Mouse (Mus musculus) hindbrain, embryonic 14.5 days (tissue): ENCODE measurements at regions not wholly inside any gene's neighbourhood (a gene's known extent, or its start where the extent isn't known, plus 50 kb on each side); places are given as distances from the start of the nearest gene placed in this dataset.

Experiments used
- ATAC-seq: fragments of 200-750 bp; cut with Nextera tagmentation; 2 replicates; pipeline ENCODE4 v1.8.0; 2017; ENCODE audit warnings: moderate number of reproducible peaks, mild to moderate bottlenecking, moderate TSS enrichment, moderate library complexity; ENCODE audit not compliant: low FRiP score
- DNase-seq: peaks from one replicate; pipeline ENCODE4 v3.0.0-alpha.2; 2015; ENCODE audit warnings: low spot score
- H3K27ac ChIP-seq: fragments of 300-500 bp; sonication (generic); 2 replicates; pipeline ENCODE4 v1.5.1; 2014; ENCODE audit warnings: mild to moderate bottlenecking, moderate library complexity
- H3K27me3 ChIP-seq: fragments of 300-500 bp; sonication (generic); 2 replicates; pipeline ENCODE4 v1.6.1; 2014; ENCODE audit warnings: mild to moderate bottlenecking, low read length, mixed read lengths; ENCODE audit not compliant: control insufficient read depth, insufficient read depth
- H3K36me3 ChIP-seq: fragments of 300-500 bp; sonication (generic); replicated peaks from 2 replicates; pipeline ENCODE4 v1.6.1; 2014; ENCODE audit not compliant: control insufficient read depth, insufficient read depth
- H3K4me1 ChIP-seq: fragments of 300-500 bp; sonication (generic); replicated peaks from 2 replicates; pipeline ENCODE4 v1.6.1; 2014; ENCODE audit warnings: antibody characterized with exemption, low read length, mixed read lengths; ENCODE audit not compliant: control insufficient read depth, insufficient read depth
- H3K4me2 ChIP-seq: fragments of 300-500 bp; sonication (generic); replicated peaks from 2 replicates; pipeline ENCODE4 v1.6.1; 2014; ENCODE audit warnings: mild to moderate bottlenecking, moderate library complexity
- H3K4me3 ChIP-seq: fragments of 300-500 bp; sonication (generic); replicated peaks from 2 replicates; pipeline ENCODE4 v1.5.1; 2014; ENCODE audit warnings: mild to moderate bottlenecking, low read length
- H3K9ac ChIP-seq: fragments of 300-500 bp; sonication (generic); 2 replicates; pipeline ENCODE4 v1.6.1; 2014
- H3K9me3 ChIP-seq: fragments of 300-500 bp; sonication (generic); 2 replicates; pipeline ENCODE4 v1.6.1; 2016; ENCODE audit warnings: low read length; ENCODE audit not compliant: control insufficient read depth
- WGBS: fragments of 180-500 bp; shearing (Covaris S2); extraction: QIAGEN DNeasy Blood & Tissue Kit; methylation state at CpG from one replicate; pipeline ENCODE4 v1.1.7; 2014; 5-methylcytosine and 5-hydroxymethylcytosine counted together

DNA sequence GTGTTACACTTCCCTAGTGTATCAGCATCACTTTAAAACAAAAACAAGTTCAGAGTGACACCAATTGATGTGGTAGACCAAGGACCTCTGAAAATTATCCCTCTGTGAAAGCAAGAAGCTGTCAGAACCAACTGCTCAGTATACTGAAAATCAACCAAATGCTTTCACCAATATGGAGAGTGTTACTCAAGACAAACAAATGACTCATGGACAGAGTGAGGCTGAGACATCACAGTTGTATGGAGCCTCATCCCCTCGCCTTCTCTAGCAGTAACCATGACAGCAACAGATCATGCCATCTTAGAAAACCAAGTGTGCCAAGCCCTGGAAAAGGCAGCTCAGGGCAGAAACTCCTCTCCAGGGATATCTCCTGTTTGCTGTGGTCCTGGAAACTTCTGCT is 267.3 kb upstream of the F930015N05Rik start:
- no peak for ATAC-seq
- Histone ChIP-seq H3K27me3 (no peaks in the 10 kb centered on the region), H3K9me3 (peaks cover 3% of the 10 kb centered on the region; the same call in 1 of the 2 replicates), H3K4me2 (no peak overlapping the region), H3K27ac (no peak overlapping the region), H3K36me3 (no peaks in the 10 kb centered on the region), H3K9ac (no peak overlapping the region), H3K4me1 (no peaks in the 10 kb centered on the region), H3K4me3 (no peak overlapping the region)
- DNase-seq, result no peak
- 81% methylated on average over 1 of the region's 1 CpGs for WGBS

DNA sequence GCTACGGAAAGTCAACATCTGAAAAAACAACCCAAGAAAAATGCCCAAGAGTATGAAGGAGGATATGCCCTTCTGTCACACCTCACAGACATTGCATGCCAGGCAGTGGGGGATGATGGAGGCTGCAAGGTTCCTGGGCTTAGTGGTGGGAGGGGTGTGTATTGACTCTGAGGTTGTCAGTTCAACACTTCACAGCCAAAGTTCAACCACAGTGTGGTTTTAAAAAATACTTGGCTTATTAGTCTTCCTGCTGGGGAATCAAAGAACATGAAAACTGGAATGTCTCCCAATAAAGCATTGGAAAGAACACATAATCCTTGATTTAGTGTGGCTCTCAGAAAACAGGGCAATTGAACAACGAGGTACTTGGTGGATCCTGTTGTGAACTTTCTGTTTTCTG is 267.0 kb upstream of the Elac2 start:
- WGBS, result 84% methylated on average over 2 of the region's 2 CpGs
- DNase-seq (no peak), ATAC-seq (no peak)
- Histone ChIP-seq H3K36me3 (no peaks in the 10 kb centered on the region), H3K4me2 (no peak overlapping the region), H3K9me3 (peaks cover 6% of the 10 kb centered on the region; the same call in 1 of the 2 replicates), H3K27ac (no peak overlapping the region), H3K27me3 (no peaks in the 10 kb centered on the region), H3K9ac (no peak overlapping the region), H3K4me3 (no peak overlapping the region), H3K4me1 (no peaks in the 10 kb centered on the region)

DNA sequence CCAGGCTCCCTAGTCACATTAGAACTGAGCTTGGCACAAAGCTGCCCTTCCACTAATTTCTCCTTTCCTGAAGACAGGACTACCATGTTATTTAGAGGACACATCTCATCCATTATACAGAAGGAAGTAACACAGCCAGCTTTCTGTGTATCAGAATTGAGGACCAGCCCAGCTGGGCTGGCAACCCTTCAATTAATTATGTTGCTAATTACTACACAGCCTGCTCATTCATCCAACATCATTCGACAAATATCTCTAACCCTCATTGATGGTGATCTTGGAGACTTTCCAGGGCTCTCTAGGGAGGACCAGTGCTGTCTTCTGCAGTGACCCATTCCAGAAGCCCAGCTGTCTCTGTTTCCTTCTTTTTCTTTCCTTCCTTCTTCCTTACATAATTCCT is 263.7 kb upstream of the Elac2 start:
- ATAC-seq (no peak), DNase-seq (peak; percentile 55)
- Histone ChIP-seq H3K4me3 (no peak overlapping the region), H3K27ac (no peak overlapping the region), H3K9ac (no peak overlapping the region), H3K4me2 (no peak overlapping the region), H3K9me3 (no peaks in the 10 kb centered on the region), H3K27me3 (0 out of 2 replicates have a peak, but pooled peaks cover 2% of the 10 kb centered on the region), H3K36me3 (no peaks in the 10 kb centered on the region), H3K4me1 (no peaks in the 10 kb centered on the region)
- 45% methylated on average over 1 of the region's 1 CpGs for WGBS

DNA sequence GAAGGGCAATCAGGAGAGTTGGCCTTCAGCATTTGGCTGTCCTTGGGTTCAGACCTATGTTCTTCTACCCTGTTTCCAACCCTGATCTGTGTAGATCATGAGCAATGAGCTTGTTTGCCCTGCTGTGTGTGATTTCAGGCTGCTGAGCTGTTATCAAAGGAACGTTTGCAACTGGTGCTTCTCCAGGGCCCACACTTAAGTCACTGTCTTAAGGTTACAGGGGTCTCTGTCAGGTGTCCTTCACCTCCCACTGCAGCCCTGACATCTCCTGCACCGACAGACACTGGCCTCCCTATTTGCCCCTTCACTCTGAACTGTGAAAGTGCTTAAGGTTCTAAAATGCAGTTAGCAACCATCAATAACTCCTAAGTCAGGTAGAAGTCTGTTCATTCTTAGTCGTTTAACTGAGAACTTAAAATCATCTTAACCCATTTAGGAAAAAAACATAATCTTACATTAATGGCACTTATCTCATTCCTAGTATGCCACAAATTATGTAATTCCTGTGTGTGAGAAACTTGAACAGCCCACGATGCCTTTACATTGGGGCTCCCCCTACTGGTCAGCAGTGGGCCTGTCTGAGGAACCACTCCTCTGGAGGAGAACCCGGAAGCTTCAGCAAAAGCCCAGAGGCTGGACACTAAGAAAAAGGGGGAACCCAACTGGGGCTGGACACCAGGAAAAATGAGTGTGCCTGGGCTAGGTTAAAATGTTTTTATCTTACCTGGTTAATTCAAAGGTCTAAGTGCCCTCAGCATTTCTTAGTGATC is 260.3 kb upstream of the Elac2 start:
- Histone ChIP-seq H3K27ac (no peak overlapping the region), H3K27me3 (0 out of 2 replicates have a peak, but pooled peaks cover 4% of the 10 kb centered on the region), H3K9me3 (no peaks in the 10 kb centered on the region), H3K9ac (no peak overlapping the region), H3K36me3 (no peaks in the 10 kb centered on the region), H3K4me3 (no peak overlapping the region), H3K4me1 (0 out of 2 replicates have a peak, but pooled peaks cover 5% of the 10 kb centered on the region), H3K4me2 (no peak overlapping the region)
- DNase-seq (peak; percentile 85), ATAC-seq (no peak)
- WGBS, result 21% methylated on average over 5 of the region's 5 CpGs

DNA sequence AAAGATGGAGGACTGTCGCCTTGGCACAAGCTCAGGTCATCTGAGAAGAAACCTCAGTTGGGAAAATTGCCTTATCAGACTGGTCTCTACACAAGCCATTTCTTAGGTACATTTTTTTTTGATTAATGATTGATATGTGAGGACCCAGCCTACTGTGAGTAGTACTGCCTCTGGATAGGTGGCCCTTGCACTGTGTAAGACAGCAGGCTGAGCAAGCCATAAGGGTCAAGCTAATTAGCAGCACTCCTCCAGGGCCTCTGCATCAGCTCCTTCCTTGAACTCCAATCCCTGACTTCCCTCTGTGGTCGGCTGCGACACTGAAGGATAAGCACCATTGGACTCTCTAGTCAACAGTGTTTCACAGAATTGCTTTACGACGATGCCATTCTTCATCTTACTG is 252.6 kb upstream of the Elac2 start:
- H3K4me3 ChIP-seq, result no peak overlapping the region
- no peaks in the 10 kb centered on the region for H3K27me3 ChIP-seq
- no peak overlapping the region for H3K27ac ChIP-seq
- H3K9ac ChIP-seq, result no peak overlapping the region
- no peaks in the 10 kb centered on the region for H3K36me3 ChIP-seq
- H3K4me2 ChIP-seq, result no peak overlapping the region
- ATAC-seq (no peak), DNase-seq (no peak)
- 0 out of 2 replicates have a peak, but pooled peaks cover 5% of the 10 kb centered on the region for H3K4me1 ChIP-seq
- H3K9me3 ChIP-seq, result no peaks in the 10 kb centered on the region
- WGBS, result 91% methylated on average over 5 of the region's 5 CpGs

DNA sequence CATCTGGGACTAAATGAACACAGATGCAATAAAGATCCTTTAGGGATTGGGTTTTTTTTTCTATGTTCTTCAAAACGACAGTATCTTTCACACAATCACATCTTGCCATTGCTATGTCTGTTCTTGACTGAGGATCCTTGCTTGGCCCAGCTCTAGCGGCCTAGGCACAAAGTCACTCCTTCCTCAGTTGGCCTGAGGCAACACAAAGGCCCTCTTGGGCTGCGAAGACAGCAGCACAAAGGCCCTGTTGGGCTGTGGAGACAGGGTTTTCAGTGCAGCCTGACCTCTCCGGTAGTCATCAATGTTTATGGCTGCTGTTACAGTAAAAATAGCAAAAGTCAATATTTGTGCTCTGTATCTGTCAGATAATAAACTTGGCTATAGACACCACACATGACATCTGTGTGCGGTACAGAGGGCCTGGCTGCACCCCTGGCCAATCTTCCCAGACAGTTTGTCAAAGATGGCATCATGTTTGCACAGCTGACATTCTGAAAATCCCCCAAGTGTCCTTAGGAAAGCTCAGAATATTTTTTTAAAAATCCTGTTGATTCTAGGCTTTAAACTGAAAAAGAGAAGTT is 250.9 kb upstream of the Elac2 start:
- H3K9me3 ChIP-seq, result no peaks in the 10 kb centered on the region
- WGBS, result 74% methylated on average over 5 of the region's 5 CpGs
- no peak overlapping the region for H3K4me2 ChIP-seq
- no peak for ATAC-seq
- DNase-seq, result no peak
- no peak overlapping the region for H3K27ac ChIP-seq
- no peaks in the 10 kb centered on the region for H3K36me3 ChIP-seq
- no peak overlapping the region for H3K4me3 ChIP-seq
- H3K4me1 ChIP-seq, result no peaks in the 10 kb centered on the region
- no peak overlapping the region for H3K9ac ChIP-seq
- no peaks in the 10 kb centered on the region for H3K27me3 ChIP-seq

DNA sequence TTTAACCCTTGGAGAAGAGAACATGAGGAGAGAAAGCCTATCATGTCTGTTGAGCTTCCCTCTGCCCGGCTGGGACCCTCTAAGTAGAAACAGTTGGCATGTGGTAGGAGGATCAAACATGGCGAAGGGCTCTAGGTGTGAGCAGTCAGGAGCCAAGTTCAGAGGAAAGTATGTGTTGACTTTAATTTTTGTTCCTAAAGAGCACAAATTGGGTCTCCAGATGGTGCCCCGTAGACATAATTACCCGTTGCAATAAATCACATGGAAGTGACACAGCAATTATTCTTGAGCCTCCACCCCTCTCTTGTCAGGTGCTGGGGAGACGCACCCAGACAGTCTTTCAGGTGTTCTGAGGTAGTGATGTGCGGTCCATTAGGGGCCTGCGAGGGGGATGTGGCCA is 239.9 kb upstream of the Elac2 start:
- Histone ChIP-seq H3K27ac (no peak overlapping the region), H3K4me1 (no peaks in the 10 kb centered on the region), H3K9me3 (no peaks in the 10 kb centered on the region), H3K4me2 (no peak overlapping the region), H3K9ac (no peak overlapping the region), H3K4me3 (no peak overlapping the region), H3K36me3 (no peaks in the 10 kb centered on the region), H3K27me3 (no peaks in the 10 kb centered on the region)
- WGBS, result 74% methylated on average over 7 of the region's 7 CpGs
- DNase-seq (no peak), ATAC-seq (no peak)

DNA sequence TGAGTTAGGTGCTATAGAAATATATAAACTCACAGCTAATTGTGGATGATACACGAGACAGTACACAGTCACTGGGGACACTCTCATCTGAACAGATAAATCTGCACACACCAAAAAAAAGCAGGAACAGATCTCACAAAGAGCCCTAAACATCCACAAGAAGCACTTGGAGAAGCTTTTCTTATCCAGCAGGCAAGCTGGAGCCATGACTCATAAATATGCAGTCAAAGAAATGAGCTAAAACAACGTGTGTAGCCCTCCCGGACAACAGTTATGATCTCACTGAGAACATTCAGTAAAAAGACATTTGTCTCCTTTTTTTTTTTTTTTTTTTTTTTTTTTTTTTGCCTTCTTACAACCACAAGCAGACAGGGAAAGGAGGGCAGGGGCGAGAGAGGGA is 235.1 kb upstream of the Elac2 start:
- WGBS, result 74% methylated on average over 4 of the region's 4 CpGs

DNA sequence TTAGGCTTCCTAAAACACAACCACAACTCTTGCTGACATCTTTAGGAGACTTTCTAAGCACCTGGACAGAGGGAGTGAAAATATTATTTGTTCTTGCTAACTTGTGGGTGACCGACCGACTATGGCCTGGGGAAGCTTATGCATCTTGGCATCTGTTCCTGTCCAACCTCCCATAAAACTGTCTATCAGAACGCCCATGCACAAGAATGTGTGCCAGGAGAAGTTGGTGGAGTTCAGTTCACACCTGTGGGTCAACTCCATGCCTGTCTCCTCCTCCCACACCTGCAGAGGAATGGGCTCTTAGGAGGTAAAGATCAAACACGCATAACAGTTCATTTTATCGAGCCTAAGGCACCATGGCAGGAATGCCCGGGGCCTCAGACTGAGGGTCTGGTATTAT is 232.7 kb upstream of the Elac2 start:
- H3K4me3 ChIP-seq, result no peak overlapping the region
- H3K27me3 ChIP-seq, result no peaks in the 10 kb centered on the region
- no peak for ATAC-seq

More for the DNA sequence above, 235.1 kb upstream of the Elac2 start:
- Histone ChIP-seq H3K9ac (no peak overlapping the region), H3K27ac (no peak overlapping the region), H3K4me1 (no peaks in the 10 kb centered on the region), H3K9me3 (no peaks in the 10 kb centered on the region), H3K4me3 (no peak overlapping the region), H3K36me3 (no peaks in the 10 kb centered on the region), H3K4me2 (no peak overlapping the region), H3K27me3 (no peaks in the 10 kb centered on the region)
- DNase-seq (no peak), ATAC-seq (no peak)

More for the DNA sequence above, 232.7 kb upstream of the Elac2 start:
- Histone ChIP-seq H3K9me3 (no peaks in the 10 kb centered on the region), H3K36me3 (no peaks in the 10 kb centered on the region), H3K4me2 (no peak overlapping the region), H3K9ac (no peak overlapping the region), H3K27ac (no peak overlapping the region), H3K4me1 (no peaks in the 10 kb centered on the region)
- 92% methylated on average over 6 of the region's 6 CpGs for WGBS
- no peak for DNase-seq
